Mouse (Mus musculus): Measurements from ENCODE around the gene Bri3bp. TPM values are rescaled to one million over a fixed set of nuclear protein-coding genes. Genes with fewer than 3 reads are reported as not detected.

Gene Bri3bp
- polyA plus RNA-seq, 1 experiment = 30.2 TPM

- TF ChIP-seq CTCF (IDR thresholded peaks at IDR 0.05; ENCODE audit: borderline replicate concordance, insufficient read depth, low read length) = no peak
- TF ChIP-seq POLR2A (IDR thresholded peaks at IDR 0.05; ENCODE audit: low read depth, low read length) = no peak
- Histone ChIP-seq H3K4me1 (ENCODE audit: control insufficient read depth, insufficient read depth, low read length) (no peaks in the 10 kb centered on the region), H3K4me3 (ENCODE audit: insufficient read depth, low read length) (no peak overlapping the region), H3K27ac (ENCODE audit: insufficient read depth, low read length) (no peak overlapping the region)
Measured at GRCm38 (mm10) chr5:125508006-125508405, 66.6 kb downstream of the Bri3bp start.

DNA sequence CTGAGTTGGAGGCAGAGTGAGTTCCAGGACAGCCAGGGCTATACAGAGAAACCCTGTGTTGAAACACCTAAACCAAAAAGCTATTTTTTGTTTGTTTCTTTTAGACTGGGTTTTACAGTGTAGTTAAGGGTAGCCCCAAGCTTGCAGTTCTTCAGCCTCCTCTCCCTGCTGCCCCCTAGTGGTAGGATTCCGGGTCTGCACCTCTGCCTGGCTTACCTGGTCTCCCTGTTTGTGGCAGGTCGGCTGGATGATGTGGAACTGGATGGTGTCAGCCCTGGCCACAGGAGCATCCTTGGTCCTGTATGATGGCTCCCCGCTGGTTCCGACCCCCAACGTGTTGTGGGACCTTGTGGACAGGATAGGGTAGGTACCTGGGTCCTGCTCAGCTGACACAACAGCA, 68.2 kb downstream of the Bri3bp start:
- H3K4me3 ChIP-seq (ENCODE audit: insufficient read depth, low read length) = no peak overlapping the region
- H3K27ac ChIP-seq (ENCODE audit: insufficient read depth, low read length) = no peak overlapping the region
- peak; percentile 67 for TF ChIP-seq CTCF (IDR thresholded peaks at IDR 0.05; ENCODE audit: borderline replicate concordance, insufficient read depth, low read length)
- no peak for TF ChIP-seq POLR2A (IDR thresholded peaks at IDR 0.05; ENCODE audit: low read depth, low read length)
- H3K4me1 ChIP-seq (ENCODE audit: control insufficient read depth, insufficient read depth, low read length) = no peaks in the 10 kb centered on the region

Other genes with a start within 250 kb of the Bri3bp start
- 46.8 and 47.8 TPM in 2 replicates for gene Scarb1, start 100.5 kb upstream of the Bri3bp start, polyA plus RNA-seq (2011; ENCODE audit: insufficient read length, low read depth, missing spikeins)
- not detected in 2 replicates for gene Gm10382, start 52.2 kb upstream of the Bri3bp start, polyA plus RNA-seq (2011; ENCODE audit: insufficient read length, low read depth, missing spikeins)
- gene Ubc, start 51.4 kb upstream of the Bri3bp start, polyA plus RNA-seq (2011; ENCODE audit: insufficient read length, low read depth, missing spikeins) = 543 and 665 TPM in 2 replicates
- 18.6 and 27.6 TPM in 2 replicates for gene Dhx37, start 7.4 kb upstream of the Bri3bp start, polyA plus RNA-seq (2011; ENCODE audit: insufficient read length, low read depth, missing spikeins)
- gene Aacs, start 34.2 kb downstream of the Bri3bp start, polyA plus RNA-seq (2011; ENCODE audit: insufficient read length, low read depth, missing spikeins) = 40.7 and 44.4 TPM in 2 replicates
- 0.07 TPM in 1 of 2 replicates, not detected in the other for gene Tmem132b, start 90.2 kb downstream of the Bri3bp start, polyA plus RNA-seq (2011; ENCODE audit: insufficient read length, low read depth, missing spikeins)